Mouse (Mus musculus): ENCODE measurements at regions not wholly inside any gene's neighbourhood (a gene's known extent, or its start where the extent isn't known, plus 50 kb on each side); places are given as distances from the start of the nearest gene placed in this dataset.

GRCm38 (mm10) chr8:44512876-44513275 is 422.4 kb upstream of the Fat1 start:
- DNase-seq (ENCODE audit: low read depth): no peak

- DNase-seq (ENCODE audit: low read depth): no peak
Observed at GRCm38 (mm10) chr8:44525915-44526314, 409.3 kb upstream of the Fat1 start.

DNA sequence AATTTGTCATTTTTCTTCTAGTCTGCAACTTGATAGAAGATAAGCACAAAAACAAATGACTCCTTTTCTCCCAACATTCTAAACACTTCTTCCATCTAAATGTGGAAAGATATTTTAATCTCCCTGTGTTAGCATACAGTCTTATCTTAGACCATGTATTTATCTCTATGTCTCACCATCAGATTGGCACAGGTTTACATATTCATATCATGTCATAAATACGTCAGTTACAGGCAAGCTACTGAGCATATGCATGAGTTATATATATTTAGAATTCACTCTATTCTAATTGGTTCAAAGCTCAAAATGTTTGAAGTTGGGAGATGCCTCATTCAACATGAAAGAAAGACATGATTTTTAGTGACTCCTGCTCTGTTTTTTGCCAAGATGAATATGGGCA is 405.6 kb upstream of the Fat1 start:
- no peak for DNase-seq (ENCODE audit: low read depth)

GRCm38 (mm10) chr8:44548885-44549284 is 386.4 kb upstream of the Fat1 start:
- no peak for DNase-seq (ENCODE audit: low read depth)

DNA sequence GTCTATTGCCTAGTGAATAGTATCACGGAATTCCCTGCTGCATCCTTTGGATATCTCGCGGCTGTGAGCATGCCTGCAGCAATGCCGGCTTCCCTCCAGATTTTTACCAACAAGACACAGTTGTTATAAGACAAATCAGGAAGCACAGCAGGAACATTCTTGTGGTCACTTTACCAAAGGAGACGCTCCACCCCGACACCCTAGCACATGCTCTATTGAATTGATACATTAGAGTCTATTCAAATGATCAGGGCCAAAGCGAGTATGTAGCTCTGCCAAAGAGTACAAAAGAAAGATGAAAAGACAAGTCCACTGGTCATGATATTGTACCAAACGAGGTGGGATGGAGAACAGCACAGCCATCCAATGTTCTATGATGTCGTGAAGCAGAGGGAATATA is 376.1 kb upstream of the Fat1 start:
- no peak for DNase-seq (ENCODE audit: low read depth)

GRCm38 (mm10) chr8:44576314-44576858 is 358.9 kb upstream of the Fat1 start:
- no peak for DNase-seq (ENCODE audit: low read depth)

DNA sequence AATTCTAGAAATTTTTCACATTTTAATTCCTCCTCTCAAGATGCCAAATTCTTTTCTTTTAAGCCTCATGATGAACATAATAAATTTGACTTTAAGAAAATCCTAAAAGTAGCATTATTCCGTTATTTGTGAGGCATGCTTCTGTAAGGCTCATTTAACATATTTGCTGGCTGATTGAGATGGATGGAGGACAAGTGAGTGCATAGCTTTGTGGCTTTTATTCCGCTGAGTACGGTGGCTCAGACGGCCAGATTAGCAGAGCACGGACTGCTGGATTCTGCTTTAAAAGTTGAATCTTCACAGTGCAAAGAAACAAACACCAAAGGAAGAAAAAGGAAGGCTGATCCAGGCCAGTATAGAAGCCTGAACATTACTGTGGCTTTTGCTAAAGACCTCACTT is 358.3 kb upstream of the Fat1 start:
- no peak for DNase-seq (ENCODE audit: low read depth)
